In genomic region chr1:82627652-82628051, GRCm38 (mm10) we compare ENCODE assay signal across 24 mouse cellular contexts. TPM values are rescaled to one million over a fixed set of nuclear protein-coding genes. Genes with fewer than 3 reads are reported as not detected.
DNase-seq lines count a peak whose midpoint lies in the region; ATAC-seq lines count a peak whose summit lies in the region.
"Had no signal": no experiment of that assay in that cellular context is flagged by ENCODE, and none has a peak within 500 bp of the region (broad histone marks: within the 10 kb centered on the region; RNA-seq: fewer than 3 reads in every experiment).

No protein-coding gene starts in this region.

- no peak for DNase-seq in lung, postnatal 25 days (ENCODE audit: low spot score)
- DNase-seq in liver, embryonic 13.5 days: no peak
- no peak for DNase-seq in left cerebral cortex, postnatal 36 days (ENCODE audit: low spot score in 2 of 2)
- DNase-seq in ovary, postnatal 14 days (ENCODE audit: low spot score): no peak
- DNase-seq in midbrain, embryonic 11.5 days (ENCODE audit: low spot score, missing footprints): no peak
- DNase-seq: adrenal gland, adult 8-10 months; adrenal gland, postnatal 25 days; cerebellum, adult 18-20 months; cerebellum, adult 9-10 months; cerebellum, postnatal 14 days; forebrain, postnatal 0 days; gastrocnemius, adult 2 months; gastrocnemius, postnatal 14 days had no signal

- H3K9me3 ChIP-seq in lung, embryonic 16.5 days (ENCODE audit: control insufficient read depth, low read length): no peaks in the 10 kb centered on the region
- no peaks in the 10 kb centered on the region for H3K9me3 ChIP-seq in liver, embryonic 13.5 days (replicated peaks)
- no peaks in the 10 kb centered on the region for H3K9me3 ChIP-seq in liver, embryonic 16.5 days (replicated peaks; ENCODE audit: control insufficient read depth, low read length)
- H3K9me3 ChIP-seq in midbrain, embryonic 11.5 days (ENCODE audit: control insufficient read depth, low read length): no peaks in the 10 kb centered on the region
- H3K9me3 ChIP-seq: embryonic facial prominence, embryonic 12.5 days; embryonic facial prominence, embryonic 15.5 days; hindbrain, embryonic 12.5 days had no signal

- intact Hi-C loops in left cerebral cortex, postnatal 36 days (cut with DNase I): no loop called here

- no peaks in the 10 kb centered on the region for H3K4me1 ChIP-seq in lung, embryonic 16.5 days (replicated peaks; ENCODE audit: control insufficient read depth, insufficient read depth, low read length)
- H3K4me1 ChIP-seq in liver, embryonic 13.5 days (replicated peaks): peaks cover 23% of the 10 kb centered on the region
- peaks cover 7% of the 10 kb centered on the region for H3K4me1 ChIP-seq in liver, embryonic 16.5 days (ENCODE audit: control insufficient read depth, low read depth, low read length)
- H3K4me1 ChIP-seq in midbrain, embryonic 11.5 days (ENCODE audit: control insufficient read depth, insufficient read depth, low read length): no peaks in the 10 kb centered on the region
- H3K4me1 ChIP-seq: embryonic facial prominence, embryonic 12.5 days; embryonic facial prominence, embryonic 15.5 days; hindbrain, embryonic 12.5 days had no signal

- no peaks in the 10 kb centered on the region for H3K27me3 ChIP-seq in lung, embryonic 16.5 days (ENCODE audit: control insufficient read depth, insufficient read depth, low read depth, low read length)
- no peaks in the 10 kb centered on the region for H3K27me3 ChIP-seq in liver, embryonic 13.5 days
- no peaks in the 10 kb centered on the region for H3K27me3 ChIP-seq in liver, embryonic 16.5 days (ENCODE audit: control insufficient read depth, insufficient read depth, low read depth, low read length)
- no peaks in the 10 kb centered on the region for H3K27me3 ChIP-seq in midbrain, embryonic 11.5 days (ENCODE audit: control insufficient read depth, insufficient read depth, low read length)
- H3K27me3 ChIP-seq: embryonic facial prominence, embryonic 12.5 days; embryonic facial prominence, embryonic 15.5 days; hindbrain, embryonic 12.5 days had no signal

- H3K36me3 ChIP-seq in lung, embryonic 16.5 days (ENCODE audit: control insufficient read depth, insufficient read depth, low read length): no peaks in the 10 kb centered on the region
- H3K36me3 ChIP-seq in liver, embryonic 13.5 days: no peaks in the 10 kb centered on the region
- no peaks in the 10 kb centered on the region for H3K36me3 ChIP-seq in liver, embryonic 16.5 days (ENCODE audit: control insufficient read depth, insufficient read depth)
- H3K36me3 ChIP-seq in midbrain, embryonic 11.5 days (ENCODE audit: control insufficient read depth, insufficient read depth, low read length): no peaks in the 10 kb centered on the region
- H3K36me3 ChIP-seq: embryonic facial prominence, embryonic 12.5 days; embryonic facial prominence, embryonic 15.5 days; hindbrain, embryonic 12.5 days had no signal

- WGBS in lung, embryonic 16.5 days: 14% methylated on average over 4 of the region's 4 CpGs
- 19% methylated on average over 4 of the region's 4 CpGs for WGBS in liver, embryonic 13.5 days (ENCODE audit: insufficient replicate concordance)
- 19% methylated on average over 4 of the region's 4 CpGs for WGBS in liver, embryonic 16.5 days (ENCODE audit: insufficient replicate concordance)
- 90% methylated on average over 4 of the region's 4 CpGs for WGBS in midbrain, embryonic 11.5 days

- no peak overlapping the region for H3K4me2 ChIP-seq in lung, embryonic 16.5 days (ENCODE audit: low read depth, low read length)
- H3K4me2 ChIP-seq in liver, embryonic 13.5 days: no peak overlapping the region
- no peak overlapping the region for H3K4me2 ChIP-seq in liver, embryonic 16.5 days (ENCODE audit: low read depth, low read length)
- no peak overlapping the region for H3K4me2 ChIP-seq in midbrain, embryonic 11.5 days
- H3K4me2 ChIP-seq: embryonic facial prominence, embryonic 12.5 days; embryonic facial prominence, embryonic 15.5 days; heart, embryonic 11.5 days; hindbrain, embryonic 12.5 days had no signal

- 0 out of 2 replicates have a peak, but pooled peaks have one; percentile 28 for ATAC-seq in lung, embryonic 16.5 days (ENCODE audit: low read depth)
- peak; percentile 54; the same call in 1 of the 2 replicates for ATAC-seq in liver, embryonic 13.5 days (ENCODE audit: low read depth)
- ATAC-seq in liver, embryonic 16.5 days (ENCODE audit: low read depth): 0 out of 2 replicates have a peak, but pooled peaks have one; percentile 39
- ATAC-seq in midbrain, embryonic 11.5 days (ENCODE audit: low FRiP score): no peak
- ATAC-seq: activated CD4-positive, CD25-positive, alpha-beta regulatory T cell, adult 4 months; CD4-positive, CD25-positive, alpha-beta regulatory T cell, adult 4 months; forebrain, embryonic 14.5 days; forebrain, postnatal 0 days; hindbrain, embryonic 16.5 days had no signal

- H3K4me3 ChIP-seq in lung, embryonic 16.5 days (ENCODE audit: low read length): no peak overlapping the region
- no peak overlapping the region for H3K4me3 ChIP-seq in liver, embryonic 13.5 days (replicated peaks)
- H3K4me3 ChIP-seq in liver, embryonic 16.5 days (ENCODE audit: low read depth, low read length): no peak overlapping the region
- H3K4me3 ChIP-seq in midbrain, embryonic 11.5 days (ENCODE audit: low read depth, low read length): no peak overlapping the region
- H3K4me3 ChIP-seq: embryonic facial prominence, embryonic 12.5 days; embryonic facial prominence, embryonic 15.5 days; gastrocnemius, adult 2 months; hindbrain, embryonic 12.5 days had no signal

- no peak overlapping the region for H3K27ac ChIP-seq in lung, embryonic 16.5 days (ENCODE audit: low read length)
- no peak overlapping the region for H3K27ac ChIP-seq in liver, embryonic 13.5 days
- H3K27ac ChIP-seq in liver, embryonic 16.5 days (ENCODE audit: low read length): no peak overlapping the region
- no peak overlapping the region for H3K27ac ChIP-seq in midbrain, embryonic 11.5 days (ENCODE audit: low read depth, low read length)
- H3K27ac ChIP-seq: embryonic facial prominence, embryonic 12.5 days; embryonic facial prominence, embryonic 15.5 days; gastrocnemius, adult 2 months; hindbrain, embryonic 12.5 days had no signal

- no peak overlapping the region for H3K9ac ChIP-seq in lung, embryonic 16.5 days (ENCODE audit: low read length)
- H3K9ac ChIP-seq in liver, embryonic 13.5 days: no peak overlapping the region
- no peak overlapping the region for H3K9ac ChIP-seq in liver, embryonic 16.5 days (ENCODE audit: low read depth, low read length)
- no peak overlapping the region for H3K9ac ChIP-seq in midbrain, embryonic 11.5 days (ENCODE audit: low read length)
- H3K9ac ChIP-seq: embryonic facial prominence, embryonic 12.5 days; embryonic facial prominence, embryonic 15.5 days; forebrain, postnatal 0 days; hindbrain, embryonic 12.5 days had no signal

RNA-seq across cellular contexts. Expression of gene Col4a3, which starts 40.9 kb away (rescaled TPM):
- polyA plus RNA-seq in lung, embryonic 16.5 days (2015; fragmentation: Nextera tagmentation; extraction: Ambion mirVana): 7.0 and 7.1 TPM in 2 replicates
- polyA plus RNA-seq in liver, embryonic 13.5 days (2015; fragmentation: Nextera tagmentation; extraction: Ambion mirVana): 0.09 and 0.14 TPM in 2 replicates
- polyA plus RNA-seq in liver, embryonic 16.5 days (2015; fragmentation: Nextera tagmentation; extraction: Ambion mirVana): 0.38 and 0.40 TPM in 2 replicates
- 1 to 10 TPM in 1 of 2 experiments, under 1 TPM in 1; 0.69 to 1.1 TPM for total RNA-seq in left cerebral cortex, postnatal 36 days (2021)
- polyA plus RNA-seq in midbrain, embryonic 11.5 days (2014; fragmentation: Nextera tagmentation; extraction: Ambion mirVana): 0.10 and 0.11 TPM in 2 replicates
- total RNA-seq: hematopoietic stem cell, adult 5-6 weeks had no signal
- polyA plus RNA-seq: CD4-positive, CD25-positive, alpha-beta regulatory T cell, adult 4 months had no signal

RNA-seq across cellular contexts. Expression of gene Col4a4, which starts 41.0 kb away (rescaled TPM):
- 11.9 and 13.1 TPM in 2 replicates for polyA plus RNA-seq in lung, embryonic 16.5 days (2015; fragmentation: Nextera tagmentation; extraction: Ambion mirVana)
- 0.03 TPM in 2 replicates for polyA plus RNA-seq in liver, embryonic 13.5 days (2015; fragmentation: Nextera tagmentation; extraction: Ambion mirVana)
- 0.16 and 0.18 TPM in 2 replicates for polyA plus RNA-seq in liver, embryonic 16.5 days (2015; fragmentation: Nextera tagmentation; extraction: Ambion mirVana)
- 1 to 10 TPM; 1.2 to 2.4 TPM for total RNA-seq in left cerebral cortex, postnatal 36 days (2021)
- 0.04 and 0.07 TPM in 2 replicates for polyA plus RNA-seq in midbrain, embryonic 11.5 days (2014; fragmentation: Nextera tagmentation; extraction: Ambion mirVana)
- total RNA-seq: hematopoietic stem cell, adult 5-6 weeks had no signal

Comparison
In these comparisons a context has a peak if more than half of its experiments do, and no peak if none do; other contexts are left out.
1. RNA of gene Col4a4, which starts 41.0 kb away (polyA plus RNA-seq): 11.9 to 13.1 TPM in lung, embryonic 16.5 days; 0.16 to 0.18 TPM in liver, embryonic 16.5 days, 0.04 to 0.07 TPM in midbrain, embryonic 11.5 days and 0.03 TPM in liver, embryonic 13.5 days; every median in the first group is over 10 times any median in the second.